Mouse (Mus musculus): ENCODE measurements at regions not wholly inside any gene's neighbourhood (a gene's known extent, or its start where the extent isn't known, plus 50 kb on each side); places are given as distances from the start of the nearest gene placed in this dataset.
A peak's percentile ranks its signal among the peaks of the same experiment; 100 is the strongest.
"Not testable (repeated sequence)": the region's sequence is repeated elsewhere in the genome, so short reads cannot be mapped to it uniquely, and the experiment has no call there.

GRCm38 (mm10) chr10:96254250-96254862, 118.0 kb downstream of the Gm5426 start:
- no peak for DNase-seq

- no peak for DNase-seq
Measured at GRCm38 (mm10) chr10:96257935-96258334, 121.5 kb downstream of the Gm5426 start.

GRCm38 (mm10) chr10:96259242-96259641, 122.8 kb downstream of the Gm5426 start:
- no peak for DNase-seq

GRCm38 (mm10) chr10:96259648-96260047, 123.2 kb downstream of the Gm5426 start:
- no peak for DNase-seq

GRCm38 (mm10) chr10:96263544-96263943, 127.1 kb downstream of the Gm5426 start:
- no peak for DNase-seq

- DNase-seq: no peak
Measured at GRCm38 (mm10) chr10:96264433-96264832, 128.0 kb downstream of the Gm5426 start.

- no peak for DNase-seq
Measured at GRCm38 (mm10) chr10:96264866-96265265, 128.5 kb downstream of the Gm5426 start.

- DNase-seq: no peak
Measured at GRCm38 (mm10) chr10:96266100-96266735, 129.8 kb downstream of the Gm5426 start.

GRCm38 (mm10) chr10:96267603-96268002, 131.2 kb downstream of the Gm5426 start:
- DNase-seq: no peak

GRCm38 (mm10) chr10:96273607-96274365, 137.4 kb downstream of the Gm5426 start:
- peak; percentile 14 for DNase-seq

GRCm38 (mm10) chr10:96280149-96280548, 143.7 kb downstream of the Gm5426 start:
- no peak for DNase-seq

GRCm38 (mm10) chr10:96285407-96286093, 149.1 kb downstream of the Gm5426 start:
- no peak for DNase-seq

- DNase-seq: peak; percentile 15
Measured at GRCm38 (mm10) chr10:96286094-96286485, 149.7 kb downstream of the Gm5426 start.

GRCm38 (mm10) chr10:96289005-96289404, 152.6 kb downstream of the Gm5426 start:
- not testable (repeated sequence) for DNase-seq

- DNase-seq: no peak
Measured at GRCm38 (mm10) chr10:96293622-96294021, 157.2 kb downstream of the Gm5426 start.

- no peak for DNase-seq
Measured at GRCm38 (mm10) chr10:96294666-96295065, 158.3 kb downstream of the Gm5426 start.

- no peak for DNase-seq
Measured at GRCm38 (mm10) chr10:96297658-96298057, 161.3 kb downstream of the Gm5426 start.

- DNase-seq: no peak
Measured at GRCm38 (mm10) chr10:96298566-96298965, 162.2 kb downstream of the Gm5426 start.

GRCm38 (mm10) chr10:96305701-96306100, 169.3 kb downstream of the Gm5426 start:
- no peak for DNase-seq

- no peak for DNase-seq
Measured at GRCm38 (mm10) chr10:96308713-96309445, 172.5 kb downstream of the Gm5426 start.

- no peak for DNase-seq
Measured at GRCm38 (mm10) chr10:96309766-96310165, 173.4 kb downstream of the Gm5426 start.

- no peak for DNase-seq
Measured at GRCm38 (mm10) chr10:96325297-96325696, 188.9 kb downstream of the Gm5426 start.
